Mouse (Mus musculus) hindbrain, embryonic 13.5 days (tissue): Measurements from ENCODE around the gene Tec. TPM values are rescaled to one million over a fixed set of nuclear protein-coding genes. Genes with fewer than 3 reads are reported as not detected.
"Not testable (repeated sequence)": the region's sequence is repeated elsewhere in the genome, so short reads cannot be mapped to it uniquely, and the experiment has no call there.

Experiments used
- ATAC-seq: fragments of 200-750 bp; cut with Nextera tagmentation; 2 replicates; pipeline ENCODE4 v1.8.0; 2017; ENCODE audit warnings: moderate TSS enrichment; ENCODE audit not compliant: low FRiP score
- H3K27ac ChIP-seq: fragments of 300-500 bp; sonication (generic); 2 replicates; pipeline ENCODE4 v1.5.1; 2015; ENCODE audit warnings: inconsistent platforms, mild to moderate bottlenecking, moderate library complexity
- H3K27me3 ChIP-seq: fragments of 300-500 bp; sonication (generic); 2 replicates; pipeline ENCODE4 v1.6.1; 2015; ENCODE audit warnings: mild to moderate bottlenecking, inconsistent platforms
- H3K36me3 ChIP-seq: fragments of 300-500 bp; sonication (generic); 2 replicates; pipeline ENCODE4 v1.6.1; 2015; ENCODE audit warnings: mild to moderate bottlenecking, inconsistent platforms
- H3K4me1 ChIP-seq: fragments of 300-500 bp; sonication (generic); replicated peaks from 2 replicates; pipeline ENCODE4 v1.6.1; 2015; ENCODE audit warnings: inconsistent platforms
- H3K4me2 ChIP-seq: fragments of 300-500 bp; sonication (generic); 2 replicates; pipeline ENCODE4 v1.6.1; 2015; ENCODE audit warnings: inconsistent platforms, mild to moderate bottlenecking, moderate library complexity
- H3K4me3 ChIP-seq: fragments of 300-500 bp; sonication (generic); 2 replicates; pipeline ENCODE4 v1.5.1; 2015; ENCODE audit warnings: mild to moderate bottlenecking, inconsistent platforms
- H3K9ac ChIP-seq: fragments of 300-500 bp; sonication (generic); 2 replicates; pipeline ENCODE4 v1.6.1; 2015; ENCODE audit warnings: mild to moderate bottlenecking, inconsistent platforms
- H3K9me3 ChIP-seq: fragments of 300-500 bp; sonication (generic); 2 replicates; pipeline ENCODE4 v1.6.1; 2016; ENCODE audit warnings: inconsistent platforms
- WGBS: fragments of 180-500 bp; shearing (Covaris S2); methylation state at CpG from one replicate; pipeline ENCODE4 v1.1.7; 2015; 5-methylcytosine and 5-hydroxymethylcytosine counted together
- polyA plus RNA-seq: library from polyadenylated mRNA; unstranded; fragments of >200 nt; fragmentation: Nextera tagmentation; extraction: Ambion mirVana; gene quantifications from 2 replicates; pipeline ENCODE4 v1.2.1, GENCODE M21; 2015

Gene Tec
- polyA plus RNA-seq, 1 experiment from 2014 or later: 9.8 TPM

DNA sequence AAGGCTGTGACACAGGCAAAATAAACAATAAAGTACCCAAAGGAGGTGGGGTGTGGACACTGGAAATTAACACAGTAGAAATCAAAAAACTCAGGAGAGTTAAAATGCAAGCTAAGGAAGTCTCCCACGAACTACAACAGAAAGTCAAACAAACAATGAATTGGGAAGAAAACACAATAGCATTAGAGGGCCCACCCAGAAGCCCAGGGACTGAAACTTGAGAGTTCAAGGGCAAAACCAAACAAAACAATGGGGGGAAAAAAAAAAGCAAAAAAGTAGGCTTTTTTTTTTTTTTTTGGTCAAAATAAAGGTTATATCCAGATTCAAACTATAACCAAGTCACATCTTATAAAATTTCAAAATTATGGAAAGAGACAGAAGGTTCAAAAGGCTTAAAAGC lies 39.9 kb downstream of the Tec start:
- Histone ChIP-seq H3K27me3 (no peaks in the 10 kb centered on the region), H3K4me1 (no peaks in the 10 kb centered on the region), H3K36me3 (no peaks in the 10 kb centered on the region), H3K27ac (no peak overlapping the region), H3K4me2 (no peak overlapping the region), H3K9me3 (no peaks in the 10 kb centered on the region), H3K4me3 (no peak overlapping the region), H3K9ac (no peak overlapping the region)
- WGBS: 35% methylated on average over 1 of the region's 1 CpGs
- ATAC-seq: no peak

GRCm38 (mm10) chr5:72827435-72827834 lies 40.8 kb downstream of the Tec start:
- WGBS: 64% methylated on average over 5 of the region's 5 CpGs
- H3K27ac ChIP-seq: no peak overlapping the region
- H3K9ac ChIP-seq: no peak overlapping the region
- no peaks in the 10 kb centered on the region for H3K27me3 ChIP-seq
- H3K4me2 ChIP-seq: no peak overlapping the region
- H3K4me3 ChIP-seq: no peak overlapping the region
- ATAC-seq: no peak
- no peaks in the 10 kb centered on the region for H3K4me1 ChIP-seq
- H3K9me3 ChIP-seq: no peaks in the 10 kb centered on the region
- no peaks in the 10 kb centered on the region for H3K36me3 ChIP-seq

GRCm38 (mm10) chr5:72826445-72826844 lies 41.8 kb downstream of the Tec start:
- Histone ChIP-seq H3K9me3 (no peaks in the 10 kb centered on the region), H3K27ac (no peak overlapping the region), H3K4me3 (no peak overlapping the region), H3K36me3 (no peaks in the 10 kb centered on the region), H3K9ac (no peak overlapping the region), H3K4me2 (no peak overlapping the region), H3K27me3 (no peaks in the 10 kb centered on the region), H3K4me1 (no peaks in the 10 kb centered on the region)
- WGBS: 81% methylated on average over 3 of the region's 3 CpGs
- no peak for ATAC-seq

- Histone ChIP-seq H3K9me3 (no peaks in the 10 kb centered on the region), H3K27me3 (no peaks in the 10 kb centered on the region), H3K36me3 (no peaks in the 10 kb centered on the region), H3K4me1 (peaks cover 14% of the 10 kb centered on the region), H3K9ac (no peak overlapping the region), H3K27ac (no peak overlapping the region), H3K4me3 (no peak overlapping the region), H3K4me2 (no peak overlapping the region)
- no peak for ATAC-seq
- whole genome bisulfite sequencing: 70% methylated on average over 3 of the region's 3 CpGs
These were observed 47.6 kb downstream of the Tec start for GRCm38 (mm10) chr5:72820651-72821050.

- Histone ChIP-seq H3K9me3 (no peaks in the 10 kb centered on the region), H3K36me3 (no peaks in the 10 kb centered on the region), H3K27me3 (no peaks in the 10 kb centered on the region), H3K4me2 (no peak overlapping the region), H3K4me3 (no peak overlapping the region), H3K4me1 (peaks cover 14% of the 10 kb centered on the region), H3K9ac (no peak overlapping the region), H3K27ac (no peak overlapping the region)
- no peak for ATAC-seq
- WGBS: 85% methylated on average over 8 of the region's 8 CpGs
These were observed 48.1 kb downstream of the Tec start for GRCm38 (mm10) chr5:72820036-72820640.

DNA sequence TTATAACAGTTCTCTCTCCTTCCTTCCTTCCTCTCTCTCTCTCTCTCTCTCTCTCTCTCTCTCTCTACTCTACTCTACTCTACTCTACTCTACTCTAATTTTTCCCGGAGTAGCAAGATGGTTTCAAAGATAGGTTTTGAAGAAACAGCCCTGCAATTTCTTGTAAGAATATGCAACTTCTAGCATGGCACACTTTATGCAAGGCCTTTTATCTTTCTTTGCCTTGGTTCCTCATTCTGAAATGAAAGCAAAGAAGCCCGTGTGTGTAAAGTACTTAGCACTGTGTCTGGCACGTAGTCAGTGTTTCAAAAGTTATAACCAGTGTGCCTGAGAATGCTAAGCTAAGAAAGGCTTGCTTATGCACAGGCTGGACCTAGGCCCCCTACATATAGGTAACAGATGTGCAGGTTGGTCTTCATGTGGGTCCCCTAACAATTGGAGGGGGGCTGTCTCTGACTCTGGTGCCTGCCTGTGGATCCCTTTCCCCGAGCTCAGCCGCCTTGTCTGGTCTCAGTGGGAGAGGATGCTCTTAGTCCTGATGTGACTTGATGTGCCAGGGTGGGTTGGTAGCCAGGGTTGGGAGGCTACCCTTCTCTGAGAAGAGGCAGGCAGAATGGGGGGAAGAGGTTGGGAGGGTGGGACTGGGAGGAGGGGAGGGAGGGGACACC lies 49.6 kb downstream of the Tec start:
- H3K4me3 ChIP-seq: no peak overlapping the region

DNA sequence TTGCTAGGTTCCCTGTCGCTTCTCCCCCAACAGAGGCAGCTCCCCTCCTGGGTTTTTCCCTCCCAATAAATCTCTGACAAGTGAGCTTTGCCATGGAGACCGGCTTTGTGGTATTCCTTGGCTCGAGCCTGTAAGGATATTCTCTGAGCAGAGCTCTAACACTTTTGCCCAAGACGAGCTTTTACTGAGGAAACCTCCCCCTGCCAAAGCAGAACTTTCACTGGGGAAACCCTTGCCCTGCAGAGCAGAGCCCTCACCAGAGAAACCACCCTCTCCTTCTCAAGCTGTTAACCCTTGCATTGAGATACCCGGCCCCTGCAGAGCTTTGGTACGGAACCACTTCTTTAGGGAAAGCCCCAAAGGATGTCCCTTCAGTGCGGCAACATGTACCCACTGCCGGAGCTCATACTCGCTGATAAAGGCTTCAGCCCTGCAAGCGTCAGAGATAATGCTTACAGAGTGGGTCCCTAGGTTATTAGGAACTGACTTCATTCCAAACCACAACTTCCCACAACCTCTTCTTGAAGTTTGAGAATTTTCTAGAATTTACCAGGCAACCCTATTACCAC lies 50.7 kb downstream of the Tec start:
- Histone ChIP-seq H3K4me3 (no peak overlapping the region), H3K36me3 (no peaks in the 10 kb centered on the region), H3K4me2 (peak overlapping the region; percentile 23), H3K9ac (no peak overlapping the region), H3K9me3 (no peaks in the 10 kb centered on the region), H3K27ac (peak overlapping the region; percentile 55), H3K27me3 (no peaks in the 10 kb centered on the region), H3K4me1 (peaks cover 14% of the 10 kb centered on the region)
- peak; percentile 77 for ATAC-seq
- 31% methylated on average over 10 of the region's 10 CpGs for WGBS

More for the DNA sequence above, 49.6 kb downstream of the Tec start:
- H3K36me3 ChIP-seq: no peaks in the 10 kb centered on the region
- H3K4me1 ChIP-seq: peaks cover 14% of the 10 kb centered on the region
- 93% methylated on average over 5 of the region's 5 CpGs for whole genome bisulfite sequencing
- no peak for ATAC-seq
- H3K27ac ChIP-seq: no peak overlapping the region
- H3K4me2 ChIP-seq: no peak overlapping the region
- no peaks in the 10 kb centered on the region for H3K27me3 ChIP-seq
- no peaks in the 10 kb centered on the region for H3K9me3 ChIP-seq
- H3K9ac ChIP-seq: no peak overlapping the region

DNA sequence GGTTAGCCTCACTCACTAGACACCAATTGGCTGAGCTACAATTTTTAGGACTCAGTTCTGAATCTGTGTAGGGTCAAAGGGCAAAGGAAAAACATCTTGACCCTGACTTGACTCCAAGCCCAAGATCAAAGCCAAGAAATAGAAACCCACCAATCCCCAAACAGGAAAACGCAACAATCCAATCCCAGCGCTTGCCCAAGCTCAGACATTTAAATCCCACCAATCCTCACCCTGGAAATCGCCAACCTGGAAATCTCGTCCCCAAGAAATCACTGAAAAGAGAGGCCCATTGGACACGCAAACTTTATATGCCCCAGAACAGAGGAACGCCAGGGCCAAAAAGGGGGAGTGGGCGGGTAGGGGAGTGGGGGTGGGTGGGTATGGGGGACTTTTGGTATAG lies 51.3 kb downstream of the Tec start:
- not testable (repeated sequence) for H3K9ac ChIP-seq, H3K4me3 ChIP-seq, H3K36me3 ChIP-seq, H3K27me3 ChIP-seq, H3K9me3 ChIP-seq
- ATAC-seq: 0 out of 2 replicates have a peak, but pooled peaks have one; percentile 47
- Histone ChIP-seq H3K27ac (0 out of 2 replicates have a peak overlapping the region, but pooled peaks have one; percentile 23), H3K4me1 (peaks cover 14% of the 10 kb centered on the region), H3K4me2 (0 out of 2 replicates have a peak overlapping the region, but pooled peaks have one; percentile 1)
- WGBS: 55% methylated on average over 7 of the region's 7 CpGs

GRCm38 (mm10) chr5:72816491-72816890 lies 51.8 kb downstream of the Tec start:
- ATAC-seq: no peak; the same call in 1 of the 2 replicates

DNA sequence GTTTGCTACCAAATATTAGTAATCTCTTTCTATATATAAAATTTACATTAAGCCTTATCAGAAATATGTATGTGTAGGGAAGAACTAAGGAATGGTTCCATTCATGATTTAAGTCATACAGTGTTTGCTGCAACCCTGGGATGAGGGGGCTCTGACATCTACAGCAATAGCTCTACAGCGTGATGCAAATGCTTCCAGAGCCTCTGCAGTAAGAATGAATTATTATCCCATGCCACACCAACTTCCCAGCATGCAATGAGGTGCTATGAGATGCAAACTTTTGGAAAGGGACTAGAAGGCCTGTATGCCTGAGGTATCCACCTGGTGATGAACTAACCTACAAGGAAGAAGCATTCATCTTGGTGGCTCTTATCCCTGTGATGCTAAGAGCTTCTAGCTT lies 52.2 kb downstream of the Tec start:
- Histone ChIP-seq H3K9me3 (no peaks in the 10 kb centered on the region), H3K4me2 (no peak overlapping the region)
- no peak for ATAC-seq

More at GRCm38 (mm10) chr5:72816491-72816890, 51.8 kb downstream of the Tec start:
- Histone ChIP-seq H3K9ac (no peak overlapping the region), H3K27ac (0 out of 2 replicates have a peak overlapping the region, but pooled peaks have one; percentile 23), H3K27me3 (no peaks in the 10 kb centered on the region), H3K4me1 (peaks cover 14% of the 10 kb centered on the region), H3K9me3 (no peaks in the 10 kb centered on the region), H3K4me3 (no peak overlapping the region), H3K4me2 (0 out of 2 replicates have a peak overlapping the region, but pooled peaks have one; percentile 1), H3K36me3 (no peaks in the 10 kb centered on the region)
- 33% methylated on average over 2 of the region's 2 CpGs for WGBS

DNA sequence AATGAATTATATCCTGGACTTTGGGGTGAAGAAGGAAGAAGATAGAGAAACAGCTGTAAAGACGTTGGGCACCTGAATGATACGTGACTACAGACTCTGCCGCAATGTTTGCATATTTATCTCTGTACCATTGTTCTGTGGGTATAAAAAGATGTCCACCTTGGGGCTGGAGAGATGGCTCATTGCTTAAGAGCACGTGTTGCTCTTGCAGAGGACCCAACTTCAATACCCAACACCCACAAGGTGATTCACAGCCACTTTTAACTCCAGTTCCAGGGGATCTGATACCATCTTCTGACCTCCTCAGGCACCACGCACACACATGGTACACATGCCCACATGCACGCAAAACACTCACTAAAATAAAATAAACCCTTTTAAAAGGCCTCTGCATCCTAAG lies 52.9 kb downstream of the Tec start:
- Histone ChIP-seq H3K4me2 (no peak overlapping the region), H3K27ac (no peak overlapping the region), H3K4me1 (peaks cover 14% of the 10 kb centered on the region), H3K4me3 (no peak overlapping the region), H3K9me3 (no peaks in the 10 kb centered on the region), H3K9ac (no peak overlapping the region), H3K27me3 (no peaks in the 10 kb centered on the region), H3K36me3 (no peaks in the 10 kb centered on the region)
- WGBS: 93% methylated on average over 6 of the region's 6 CpGs
- ATAC-seq: no peak

More for the DNA sequence above, 52.2 kb downstream of the Tec start:
- Histone ChIP-seq H3K27ac (0 out of 2 replicates have a peak overlapping the region, but pooled peaks have one; percentile 23), H3K4me3 (no peak overlapping the region), H3K9ac (no peak overlapping the region), H3K27me3 (no peaks in the 10 kb centered on the region), H3K4me1 (peaks cover 14% of the 10 kb centered on the region), H3K36me3 (no peaks in the 10 kb centered on the region)
- 78% methylated on average over 1 of the region's 1 CpGs for whole genome bisulfite sequencing

DNA sequence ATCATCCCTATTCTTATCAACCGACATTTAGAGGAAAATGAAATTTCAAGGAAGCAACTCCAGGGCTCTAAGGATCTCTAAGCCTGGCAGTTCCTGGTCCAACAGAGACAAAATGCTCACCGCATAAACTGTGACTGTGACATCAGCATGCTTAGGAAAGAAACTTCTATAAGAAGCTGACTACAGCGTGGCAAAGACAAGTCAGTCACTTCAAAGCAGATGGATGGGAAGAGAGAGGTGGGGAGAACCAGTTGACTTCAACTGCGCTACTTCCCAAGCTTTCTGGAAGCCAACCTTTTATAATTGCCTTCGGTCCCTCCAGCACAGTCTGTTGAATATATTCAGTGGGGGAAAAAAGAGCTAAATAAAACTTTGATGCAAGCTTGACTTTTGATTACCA lies 54.2 kb downstream of the Tec start:
- WGBS: 83% methylated on average over 5 of the region's 5 CpGs
- Histone ChIP-seq H3K9ac (no peak overlapping the region), H3K36me3 (no peaks in the 10 kb centered on the region), H3K27me3 (no peaks in the 10 kb centered on the region), H3K4me3 (no peak overlapping the region), H3K27ac (no peak overlapping the region), H3K9me3 (peaks cover 5% of the 10 kb centered on the region; the same call in 1 of the 2 replicates), H3K4me2 (no peak overlapping the region), H3K4me1 (peaks cover 20% of the 10 kb centered on the region)
- no peak for ATAC-seq
